Mouse (Mus musculus): ENCODE results near the gene Gm20795. TPM values are rescaled to one million over a fixed set of nuclear protein-coding genes. Genes with fewer than 3 reads are reported as not detected.
"Not testable (repeated sequence)": the region's sequence is repeated elsewhere in the genome, so short reads cannot be mapped to it uniquely, and the experiment has no call there.

Gm20795 gene
- not detected in 2 replicates for polyA plus RNA-seq (2014; fragmentation: Nextera tagmentation; extraction: Ambion mirVana)

GRCm38 (mm10) chrY:40804614-40805013 is at the start of gene Gm20795:
Gene Gm20795, plus strand, starts transcription at chrY:40804914.
- not testable (repeated sequence) for H3K4me3 ChIP-seq (ENCODE audit: low read depth, low read length); H3K27ac ChIP-seq (ENCODE audit: low read depth); H3K4me1 ChIP-seq (replicated peaks; ENCODE audit: control insufficient read depth, insufficient read depth, low read length); ATAC-seq (replicated peaks; ENCODE audit: low FRiP score, low TSS enrichment, low read depth); H3K9me3 ChIP-seq (ENCODE audit: control insufficient read depth, low read length); DNase-seq (ENCODE audit: low spot score); H3K27me3 ChIP-seq (replicated peaks; ENCODE audit: control insufficient read depth, insufficient read depth, low read length); H3K4me2 ChIP-seq (ENCODE audit: low read length); H3K36me3 ChIP-seq (ENCODE audit: control insufficient read depth, insufficient read depth, low read length); H3K9ac ChIP-seq (ENCODE audit: low read length)

GRCm38 (mm10) chrY:40775665-40776064 is 29.0 kb upstream of the Gm20795 start, which contains the start of gene Gm21797:
Gene Gm21797, minus strand, starts transcription at chrY:40775765.
- H3K9ac ChIP-seq (ENCODE audit: low read length); H3K9me3 ChIP-seq (ENCODE audit: control insufficient read depth, low read length); ATAC-seq (replicated peaks; ENCODE audit: low FRiP score, low TSS enrichment, low read depth); H3K36me3 ChIP-seq (ENCODE audit: control insufficient read depth, insufficient read depth, low read length); H3K4me2 ChIP-seq (ENCODE audit: low read length); DNase-seq (ENCODE audit: low spot score); H3K4me3 ChIP-seq (ENCODE audit: low read depth, low read length); H3K27me3 ChIP-seq (replicated peaks; ENCODE audit: control insufficient read depth, insufficient read depth, low read length); H3K27ac ChIP-seq (ENCODE audit: low read depth); H3K4me1 ChIP-seq (replicated peaks; ENCODE audit: control insufficient read depth, insufficient read depth, low read length): not testable (repeated sequence)
- WGBS = no CpG with 5 or more reads among the region's 3 CpGs

Other genes starting within 250 kb of the Gm20795 start
- gene Gm21852, start 152.9 kb upstream of the Gm20795 start, polyA plus RNA-seq (2014; fragmentation: Nextera tagmentation; extraction: Ambion mirVana) = not detected in 2 replicates
- not detected in 2 replicates for gene Gm21797, start 29.1 kb upstream of the Gm20795 start, polyA plus RNA-seq (2014; fragmentation: Nextera tagmentation; extraction: Ambion mirVana)

All from intestine, embryonic 14.5 days (tissue).